In genomic region chr11:5990910-5991309, GRCm38 (mm10) we compare ENCODE assay signal across 9 mouse cellular contexts. TPM values are rescaled to one million over a fixed set of nuclear protein-coding genes. Genes with fewer than 3 reads are reported as not detected.
A peak's percentile ranks its signal among the peaks of the same experiment; 100 is the strongest.
DNase-seq lines count a peak whose midpoint lies in the region; ATAC-seq lines count a peak whose summit lies in the region.
"Had no signal": no experiment of that assay in that cellular context is flagged by ENCODE, and none has a peak within 500 bp of the region (broad histone marks: within the 10 kb centered on the region; RNA-seq: fewer than 3 reads in every experiment).

No protein-coding gene starts in this region.

- no peak overlapping the region for H3K27ac ChIP-seq in heart, embryonic 10.5 days
- no peak overlapping the region for H3K27ac ChIP-seq in liver, embryonic 13.5 days

- no peak overlapping the region for H3K9ac ChIP-seq in liver, embryonic 13.5 days

- H3K36me3 ChIP-seq in heart, embryonic 10.5 days = no peaks in the 10 kb centered on the region
- H3K36me3 ChIP-seq in liver, embryonic 13.5 days = no peaks in the 10 kb centered on the region

- intact Hi-C loops in heart, postnatal 36 days (cut with DNase I) = no loop called here

- no peak for ATAC-seq in liver, embryonic 13.5 days (ENCODE audit: low read depth)

- WGBS in heart, embryonic 10.5 days = 27% methylated on average over 4 of the region's 4 CpGs
- WGBS in liver, embryonic 13.5 days (ENCODE audit: insufficient replicate concordance) = 27% methylated on average over 4 of the region's 4 CpGs

- no peak overlapping the region for H3K4me2 ChIP-seq in liver, embryonic 13.5 days

- no peak overlapping the region for H3K4me3 ChIP-seq in heart, embryonic 10.5 days
- H3K4me3 ChIP-seq in liver, embryonic 13.5 days (replicated peaks) = no peak overlapping the region
- H3K4me3 ChIP-seq: myocyte had no signal

- H3K9me3 ChIP-seq in heart, embryonic 10.5 days = no peaks in the 10 kb centered on the region
- no peaks in the 10 kb centered on the region for H3K9me3 ChIP-seq in liver, embryonic 13.5 days (replicated peaks)

- H3K27me3 ChIP-seq in heart, embryonic 10.5 days (ENCODE audit: insufficient read depth, poor library complexity, severe bottlenecking) = peaks cover 18% of the 10 kb centered on the region
- no peaks in the 10 kb centered on the region for H3K27me3 ChIP-seq in liver, embryonic 13.5 days

- DNase-seq in heart, postnatal 36 days = peak; percentile 37 to 41
- DNase-seq in heart, embryonic 10.5 days (ENCODE audit: low spot score) = no peak
- DNase-seq in B cell, adult 2 months = peak; percentile 71 to 74
- peak; percentile 29 for DNase-seq in MEL-GATA-1-ER (ENCODE audit: extremely low read depth, low read depth)
- peak; percentile 44 for DNase-seq in embryo, embryonic 11.5 days (ENCODE audit: low read depth, low spot score)
- DNase-seq in liver, embryonic 13.5 days = peak; percentile 21
- DNase-seq in spleen, postnatal 36 days (ENCODE audit: low spot score in 2 of 2) = peak; percentile 42 to 43
- DNase-seq in left cerebral cortex, adult 9 months (ENCODE audit: low spot score in 2 of 2) = no peak

- 0 out of 2 replicates have a peak, but pooled peaks cover 9% of the 10 kb centered on the region for H3K4me1 ChIP-seq in heart, embryonic 10.5 days
- no peaks in the 10 kb centered on the region for H3K4me1 ChIP-seq in liver, embryonic 13.5 days (replicated peaks)

RNA-seq across cellular contexts. Expression of gene Ykt6, which starts 35.4 kb away (rescaled TPM):
- total RNA-seq in heart, postnatal 36 days (2021) = 10 to 100 TPM; 60.5 to 66.3 TPM
- polyA plus RNA-seq in heart, embryonic 10.5 days (2016; fragmentation: Nextera tagmentation; extraction: Ambion mirVana) = 48.1 and 56.7 TPM in 2 replicates
- 22.4 and 23.6 TPM in 2 replicates for polyA plus RNA-seq in liver, embryonic 13.5 days (2015; fragmentation: Nextera tagmentation; extraction: Ambion mirVana)

RNA-seq across cellular contexts. Expression of gene Gck, which starts 41.0 kb away (rescaled TPM):
- 10 to 100 TPM in 1 of 2 experiments, 1 to 10 TPM in 1; 3.4 to 18.5 TPM for total RNA-seq in heart, postnatal 36 days (2021)
- 2.1 and 2.6 TPM in 2 replicates for polyA plus RNA-seq in heart, embryonic 10.5 days (2016; fragmentation: Nextera tagmentation; extraction: Ambion mirVana)
- polyA plus RNA-seq in liver, embryonic 13.5 days (2015; fragmentation: Nextera tagmentation; extraction: Ambion mirVana) = 0.30 and 0.31 TPM in 2 replicates

Comparison
In these comparisons a context has a peak if more than half of its experiments do, and no peak if none do; other contexts are left out.
1. DNase-seq: peak in heart, postnatal 36 days (2 of 2), B cell, adult 2 months (2 of 2), MEL-GATA-1-ER (single experiment), embryo, embryonic 11.5 days (single experiment), liver, embryonic 13.5 days (single experiment) and spleen, postnatal 36 days (2 of 2); none in heart, embryonic 10.5 days (single experiment) and left cerebral cortex, adult 9 months (0 of 2).